Mouse (Mus musculus) liver, embryonic 13.5 days (tissue): ENCODE results near the gene Grb14. TPM values are rescaled to one million over a fixed set of nuclear protein-coding genes. Genes with fewer than 3 reads are reported as not detected.

Experiments
- ATAC-seq: fragments of 200-750 bp; cut with Nextera tagmentation; 2 replicates; pipeline ENCODE4 v1.8.0; 2017; ENCODE audit warnings: low read depth, mild to moderate bottlenecking, moderate number of reproducible peaks, moderate library complexity
- DNase-seq: peaks from one replicate; pipeline ENCODE4 v3.0.0; 2022
- H3K27ac ChIP-seq: fragments of 300-500 bp; sonication (generic); 2 replicates; pipeline ENCODE4 v1.5.1; 2015; ENCODE audit warnings: moderate library complexity, mild to moderate bottlenecking, inconsistent platforms
- H3K27me3 ChIP-seq: fragments of 300-500 bp; sonication (generic); 2 replicates; pipeline ENCODE4 v1.6.1; 2015; ENCODE audit warnings: mild to moderate bottlenecking, inconsistent platforms
- H3K36me3 ChIP-seq: fragments of 300-500 bp; sonication (generic); 2 replicates; pipeline ENCODE4 v1.6.1; 2015; ENCODE audit warnings: mild to moderate bottlenecking, inconsistent platforms
- H3K4me1 ChIP-seq: fragments of 300-500 bp; sonication (generic); replicated peaks from 2 replicates; pipeline ENCODE4 v1.6.1; 2015; ENCODE audit warnings: inconsistent platforms
- H3K4me2 ChIP-seq: fragments of 300-500 bp; sonication (generic); 2 replicates; pipeline ENCODE4 v1.6.1; 2015; ENCODE audit warnings: inconsistent platforms, mild to moderate bottlenecking, moderate library complexity
- H3K4me3 ChIP-seq: fragments of 300-500 bp; sonication (generic); replicated peaks from 2 replicates; pipeline ENCODE4 v1.5.1; 2015; ENCODE audit warnings: mild to moderate bottlenecking, inconsistent platforms
- H3K9ac ChIP-seq: fragments of 300-500 bp; sonication (generic); 2 replicates; pipeline ENCODE4 v1.6.1; 2015; ENCODE audit warnings: mild to moderate bottlenecking, inconsistent platforms
- H3K9me3 ChIP-seq: fragments of 300-500 bp; sonication (generic); replicated peaks from 2 replicates; pipeline ENCODE4 v1.6.1; 2016; ENCODE audit warnings: inconsistent platforms
- WGBS: fragments of 180-500 bp; shearing (Covaris S2); methylation state at CpG from one replicate; pipeline ENCODE4 v1.1.7; 2015; ENCODE audit not compliant: insufficient replicate concordance; 5-methylcytosine and 5-hydroxymethylcytosine counted together
- polyA plus RNA-seq: library from polyadenylated mRNA; unstranded; fragments of >200 nt; fragmentation: Nextera tagmentation; extraction: Ambion mirVana; gene quantifications from 2 replicates; pipeline ENCODE4 v1.2.1, GENCODE M21; 2015

The Grb14 gene
- polyA plus RNA-seq, 1 experiment from 2014 or later: 5.6 TPM

GRCm38 (mm10) chr2:64973819-64974441, 50.9 kb downstream of the Grb14 start:
- ATAC-seq (0 out of 2 replicates have a peak, but pooled peaks have one; percentile 23), DNase-seq (no peak)
- 0 out of 2 replicates have a peak, but pooled peaks cover 2% of the 10 kb centered on the region for H3K4me1 ChIP-seq
- WGBS: 67% methylated on average over 10 of the region's 10 CpGs
- H3K36me3 ChIP-seq: no peaks in the 10 kb centered on the region
- H3K9ac ChIP-seq: no peak overlapping the region
- H3K9me3 ChIP-seq: no peaks in the 10 kb centered on the region
- no peak overlapping the region for H3K27ac ChIP-seq
- H3K4me2 ChIP-seq: no peak overlapping the region
- no peaks in the 10 kb centered on the region for H3K27me3 ChIP-seq
- no peak overlapping the region for H3K4me3 ChIP-seq

GRCm38 (mm10) chr2:64973125-64973524, 51.7 kb downstream of the Grb14 start:
- ATAC-seq: no peak
- no peak overlapping the region for H3K27ac ChIP-seq
- no peaks in the 10 kb centered on the region for H3K27me3 ChIP-seq
- H3K4me2 ChIP-seq: no peak overlapping the region
- H3K9me3 ChIP-seq: no peaks in the 10 kb centered on the region
- no peak for DNase-seq
- no peak overlapping the region for H3K9ac ChIP-seq
- no peak overlapping the region for H3K4me3 ChIP-seq
- H3K4me1 ChIP-seq: 0 out of 2 replicates have a peak, but pooled peaks cover 2% of the 10 kb centered on the region
- 32% methylated on average over 1 of the region's 1 CpGs for WGBS
- H3K36me3 ChIP-seq: no peaks in the 10 kb centered on the region

GRCm38 (mm10) chr2:64971828-64972227, 53.0 kb downstream of the Grb14 start:
- Histone ChIP-seq H3K36me3 (no peaks in the 10 kb centered on the region), H3K4me3 (no peak overlapping the region), H3K27ac (no peak overlapping the region), H3K4me2 (no peak overlapping the region), H3K4me1 (0 out of 2 replicates have a peak, but pooled peaks cover 2% of the 10 kb centered on the region), H3K27me3 (no peaks in the 10 kb centered on the region), H3K9me3 (no peaks in the 10 kb centered on the region), H3K9ac (no peak overlapping the region)
- DNase-seq: no peak
- no peak for ATAC-seq
- 42% methylated on average over 5 of the region's 5 CpGs for WGBS

GRCm38 (mm10) chr2:64970992-64971391, 53.8 kb downstream of the Grb14 start:
- H3K27me3 ChIP-seq: no peaks in the 10 kb centered on the region
- DNase-seq (no peak), ATAC-seq (no peak)
- H3K4me3 ChIP-seq: no peak overlapping the region
- no peak overlapping the region for H3K9ac ChIP-seq
- no peak overlapping the region for H3K4me2 ChIP-seq
- no peak overlapping the region for H3K27ac ChIP-seq
- no peaks in the 10 kb centered on the region for H3K36me3 ChIP-seq
- 0 out of 2 replicates have a peak, but pooled peaks cover 2% of the 10 kb centered on the region for H3K4me1 ChIP-seq
- 78% methylated on average over 8 of the region's 8 CpGs for WGBS
- no peaks in the 10 kb centered on the region for H3K9me3 ChIP-seq

GRCm38 (mm10) chr2:64966893-64967444, 57.8 kb downstream of the Grb14 start:
- no peak overlapping the region for H3K9ac ChIP-seq
- no peaks in the 10 kb centered on the region for H3K9me3 ChIP-seq
- ATAC-seq (no peak), DNase-seq (no peak)
- H3K4me3 ChIP-seq: no peak overlapping the region
- no peaks in the 10 kb centered on the region for H3K4me1 ChIP-seq
- no peak overlapping the region for H3K27ac ChIP-seq
- no peaks in the 10 kb centered on the region for H3K36me3 ChIP-seq
- 71% methylated on average over 6 of the region's 6 CpGs for WGBS
- H3K4me2 ChIP-seq: no peak overlapping the region
- H3K27me3 ChIP-seq: no peaks in the 10 kb centered on the region

GRCm38 (mm10) chr2:64966323-64966722, 58.5 kb downstream of the Grb14 start:
- no peak for ATAC-seq
- no peaks in the 10 kb centered on the region for H3K27me3 ChIP-seq
- WGBS: 72% methylated on average over 6 of the region's 6 CpGs

GRCm38 (mm10) chr2:64965227-64965864, 59.4 kb downstream of the Grb14 start:
- no peaks in the 10 kb centered on the region for H3K27me3 ChIP-seq
- no peak overlapping the region for H3K27ac ChIP-seq
- no peak overlapping the region for H3K4me3 ChIP-seq
- H3K9ac ChIP-seq: no peak overlapping the region
- H3K9me3 ChIP-seq: no peaks in the 10 kb centered on the region
- no peaks in the 10 kb centered on the region for H3K4me1 ChIP-seq
- no peak for ATAC-seq
- H3K36me3 ChIP-seq: no peaks in the 10 kb centered on the region
- 26% methylated on average over 5 of the region's 5 CpGs for WGBS
- DNase-seq: no peak
- no peak overlapping the region for H3K4me2 ChIP-seq

More at GRCm38 (mm10) chr2:64966323-64966722, 58.5 kb downstream of the Grb14 start:
- H3K27ac ChIP-seq: no peak overlapping the region
- H3K9me3 ChIP-seq: no peaks in the 10 kb centered on the region
- no peak overlapping the region for H3K4me2 ChIP-seq
- H3K4me1 ChIP-seq: no peaks in the 10 kb centered on the region
- H3K4me3 ChIP-seq: no peak overlapping the region
- no peak overlapping the region for H3K9ac ChIP-seq
- no peaks in the 10 kb centered on the region for H3K36me3 ChIP-seq
- DNase-seq: no peak

- no peak for ATAC-seq
- H3K36me3 ChIP-seq: no peaks in the 10 kb centered on the region
- H3K27me3 ChIP-seq: no peaks in the 10 kb centered on the region
- H3K9me3 ChIP-seq: no peaks in the 10 kb centered on the region
- no peaks in the 10 kb centered on the region for H3K4me1 ChIP-seq
- DNase-seq: no peak
- no peak overlapping the region for H3K4me3 ChIP-seq
- no peak overlapping the region for H3K9ac ChIP-seq
- 52% methylated on average over 4 of the region's 4 CpGs for WGBS
- H3K27ac ChIP-seq: no peak overlapping the region
- H3K4me2 ChIP-seq: no peak overlapping the region
Measured at GRCm38 (mm10) chr2:64962196-64962595, 62.6 kb downstream of the Grb14 start.

GRCm38 (mm10) chr2:64961381-64961780, 63.4 kb downstream of the Grb14 start:
- Histone ChIP-seq H3K4me3 (no peak overlapping the region), H3K36me3 (no peaks in the 10 kb centered on the region), H3K4me1 (no peaks in the 10 kb centered on the region), H3K27ac (no peak overlapping the region), H3K9ac (no peak overlapping the region), H3K9me3 (no peaks in the 10 kb centered on the region), H3K27me3 (no peaks in the 10 kb centered on the region), H3K4me2 (no peak overlapping the region)
- no peak for ATAC-seq
- DNase-seq: no peak
- 55% methylated on average over 3 of the region's 3 CpGs for WGBS

- Histone ChIP-seq H3K4me2 (no peak overlapping the region), H3K27me3 (no peaks in the 10 kb centered on the region), H3K9me3 (no peaks in the 10 kb centered on the region), H3K9ac (no peak overlapping the region), H3K4me1 (no peaks in the 10 kb centered on the region), H3K27ac (no peak overlapping the region), H3K4me3 (no peak overlapping the region), H3K36me3 (no peaks in the 10 kb centered on the region)
- WGBS: 54% methylated on average over 4 of the region's 4 CpGs
- no peak for ATAC-seq
- no peak for DNase-seq
Measured at GRCm38 (mm10) chr2:64959657-64960056, 65.1 kb downstream of the Grb14 start.

GRCm38 (mm10) chr2:64955441-64955840, 69.3 kb downstream of the Grb14 start:
- H3K4me1 ChIP-seq: no peaks in the 10 kb centered on the region
- ATAC-seq (no peak), DNase-seq (no peak)
- H3K4me3 ChIP-seq: no peak overlapping the region
- H3K4me2 ChIP-seq: no peak overlapping the region
- no peaks in the 10 kb centered on the region for H3K27me3 ChIP-seq
- WGBS: 19% methylated on average over 1 of the region's 1 CpGs
- no peaks in the 10 kb centered on the region for H3K9me3 ChIP-seq
- H3K36me3 ChIP-seq: no peaks in the 10 kb centered on the region
- H3K9ac ChIP-seq: no peak overlapping the region
- H3K27ac ChIP-seq: no peak overlapping the region
